Mouse (Mus musculus) frontal cortex, postnatal 10 days (tissue): ENCODE results near the gene Pnpla5.
A peak's percentile ranks its signal among the peaks of the same experiment; 100 is the strongest.

Experiments used
- DNase-seq, 2 experiments: peaks; one replicate each; pipeline ENCODE4 v3.0.0; 2022; ENCODE audit warnings: low spot score in 2 of 2, mixed read lengths in 1 of 2

Gene Pnpla5

DNA sequence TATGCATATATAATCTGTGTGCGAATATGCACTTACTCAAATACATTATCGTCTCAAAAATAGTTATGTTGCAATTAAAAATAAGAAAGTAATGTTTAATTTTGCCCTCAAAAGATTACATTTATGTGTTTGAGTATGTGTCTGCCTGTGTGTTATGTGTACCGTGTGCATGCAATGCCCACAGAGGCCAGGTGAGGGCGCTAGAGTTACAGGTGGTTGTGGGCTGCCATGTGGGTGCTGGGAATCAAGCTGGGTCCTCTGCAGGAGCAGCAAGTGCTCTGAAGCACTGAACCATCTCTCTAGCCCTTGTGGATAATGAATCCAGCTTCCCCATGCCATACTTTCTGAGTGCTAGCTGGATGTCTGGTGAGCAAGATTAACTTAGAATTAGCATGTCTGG lies 57.3 kb downstream of the Pnpla5 start:
- DNase-seq = no peak

DNA sequence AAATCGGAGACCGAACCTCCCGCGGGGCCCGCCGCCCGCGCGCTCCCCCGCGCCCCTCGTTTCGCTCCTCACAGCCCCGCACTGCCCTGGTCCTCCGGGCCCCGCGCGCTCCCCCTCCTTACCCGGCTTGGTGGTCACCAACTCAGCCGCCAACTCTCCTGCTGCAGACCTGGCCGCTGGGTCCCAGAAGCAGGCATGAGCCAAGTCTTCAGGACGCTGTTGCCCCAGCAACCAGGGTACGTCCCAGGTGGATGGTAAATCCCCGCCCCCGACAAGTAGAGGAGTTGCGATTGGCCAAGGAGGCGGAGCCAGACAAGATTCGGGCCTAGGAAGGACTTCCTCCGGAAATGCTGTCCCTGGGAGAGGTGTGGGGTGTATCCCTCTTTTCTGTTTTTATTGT lies 57.8 kb downstream of the Pnpla5 start, which contains the start of gene Efcab6:
TSS of gene Efcab6 (minus strand) at position 240 of the 400 bp plus-strand sequence.
- peak in 1 of 2 experiments; percentile 64 for DNase-seq
